Mouse (Mus musculus) G1E (cell line): ENCODE measurements around the gene Rnf123.

ENCODE experiments used
- CTCF ChIP-seq: IDR thresholded peaks from 2 replicates; pipeline ENCODE4 v1.5.1; 2012; ENCODE audit warnings: low read depth, low read length, inconsistent platforms, mixed read lengths
- GATA1 ChIP-seq: IDR thresholded peaks from 2 replicates; pipeline ENCODE4 v1.6.1; 2012; ENCODE audit warnings: borderline replicate concordance, low read length, inconsistent platforms, mixed read lengths
- GATA2 ChIP-seq: IDR thresholded peaks from 2 replicates; pipeline ENCODE4 v1.6.1; 2012; ENCODE audit warnings: low read depth, low read length, inconsistent platforms, borderline replicate concordance
- POLR2AphosphoS5 ChIP-seq: IDR thresholded peaks from 2 replicates; pipeline ENCODE4 v1.6.1; 2012; ENCODE audit warnings: low read depth, low read length, inconsistent platforms; ENCODE audit not compliant: insufficient replicate concordance
- TAL1 ChIP-seq: conservative IDR thresholded peaks from 2 replicates; pipeline ENCODE4 v1.6.1; 2012; ENCODE audit warnings: low read depth, low read length, inconsistent platforms, mixed read lengths

DNA sequence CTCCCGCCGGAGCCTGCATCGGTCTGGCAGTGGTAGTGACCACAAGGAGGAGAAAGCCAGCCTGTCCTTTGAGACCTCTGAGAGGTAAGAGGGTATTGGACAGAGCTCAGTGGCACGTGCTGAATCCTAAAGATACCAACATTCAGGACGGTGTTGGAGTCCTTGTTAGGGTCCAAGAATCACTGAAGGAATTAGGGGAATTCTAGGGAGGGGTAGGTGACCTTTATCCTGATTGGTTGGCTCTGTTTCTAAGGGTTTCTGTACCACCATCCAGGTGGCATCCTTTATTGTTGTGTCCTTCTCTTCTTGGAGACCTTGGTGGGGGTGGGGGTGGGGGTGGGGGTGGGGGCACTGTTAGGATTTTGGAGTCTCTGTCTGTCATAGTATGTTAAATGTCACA lies 51.0 kb downstream of the Rnf123 start:
- TF ChIP-seq GATA2 (no peak), CTCF (no peak), GATA1 (no peak), POLR2AphosphoS5 (no peak), TAL1 (no peak)
